Mouse (Mus musculus) erythroblast, adult 5-6 weeks (primary cell): ENCODE measurements around the gene Sec63. TPM values are rescaled to one million over a fixed set of nuclear protein-coding genes. Genes with fewer than 3 reads are reported as not detected.
A peak's percentile ranks its signal among the peaks of the same experiment; 100 is the strongest.

Experiments
- ATAC-seq: replicated peaks from 2 replicates; pipeline ENCODE4 v1.8.0; 2016; ENCODE audit warnings: moderate number of reproducible peaks, mild to moderate bottlenecking, moderate TSS enrichment, inconsistent platforms; ENCODE audit not compliant: poor library complexity, low FRiP score, severe bottlenecking
- total RNA-seq, 2 experiments: library from RNA; stranded (forward) in 1 of 2; stranded (reverse) in 1 of 2; fragments of 150-400 nt in 1 of 2; fragments of 200-764, 138-1000 nt in 1 of 2; gene quantifications; 2 replicates each; pipeline versions ENCODE4 v1.2.3 to v1.2.4; 2015 to 2017; ENCODE audit warnings: low replicate concordance in 2 of 2

Gene Sec63
- 10.9 and 12.5 TPM in 2 replicates for total RNA-seq (2015; ENCODE audit: low replicate concordance)
- total RNA-seq (2017; ENCODE audit: low replicate concordance): 9.5 and 13.7 TPM in 2 replicates

DNA sequence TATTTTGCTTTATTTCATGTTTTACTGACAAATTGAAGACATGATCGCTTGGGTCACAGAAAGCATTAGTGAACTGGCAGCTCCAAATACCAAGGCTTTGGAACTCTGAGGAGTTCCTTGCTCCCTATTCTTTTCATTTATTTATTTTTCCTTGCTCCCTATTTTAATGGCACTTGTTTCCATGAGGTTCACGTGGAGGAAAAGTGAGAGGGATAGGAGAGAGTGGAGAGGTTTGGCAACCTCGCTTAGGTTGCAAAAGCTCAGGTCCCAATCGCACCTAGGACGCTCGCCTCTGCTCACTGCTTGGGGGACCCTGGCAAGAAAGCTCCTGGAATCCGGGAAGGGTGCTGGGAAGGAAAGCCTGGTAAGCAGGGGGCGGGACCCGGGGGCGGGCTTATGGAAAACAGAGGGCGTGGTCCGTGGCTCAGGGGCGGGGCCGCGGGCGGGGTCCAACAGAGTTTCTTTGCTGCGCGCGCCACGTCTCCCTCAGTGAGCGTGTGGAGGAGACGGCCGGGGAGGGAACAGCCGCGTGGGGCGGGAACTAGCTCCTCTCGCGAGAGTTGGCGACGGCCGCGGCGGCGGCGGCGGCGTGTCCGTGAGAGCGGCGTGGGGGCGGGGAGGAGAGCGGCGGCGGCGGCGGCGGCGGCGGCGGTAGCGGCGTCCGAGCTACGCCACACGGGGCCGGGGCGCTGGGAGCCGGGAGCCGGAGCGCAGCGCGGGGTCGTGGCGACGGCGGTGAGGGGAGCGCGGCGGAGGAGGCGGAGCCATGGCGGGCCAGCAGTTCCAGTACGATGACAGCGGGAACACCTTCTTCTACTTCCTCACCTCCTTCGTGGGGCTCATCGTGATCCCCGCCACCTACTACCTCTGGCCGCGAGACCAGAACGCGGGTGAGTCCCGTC lies at the start of gene Sec63:
Gene Sec63, plus strand, starts transcription at position 498 of the 902 bp plus-strand sequence.
- ATAC-seq: peak; percentile 97

DNA sequence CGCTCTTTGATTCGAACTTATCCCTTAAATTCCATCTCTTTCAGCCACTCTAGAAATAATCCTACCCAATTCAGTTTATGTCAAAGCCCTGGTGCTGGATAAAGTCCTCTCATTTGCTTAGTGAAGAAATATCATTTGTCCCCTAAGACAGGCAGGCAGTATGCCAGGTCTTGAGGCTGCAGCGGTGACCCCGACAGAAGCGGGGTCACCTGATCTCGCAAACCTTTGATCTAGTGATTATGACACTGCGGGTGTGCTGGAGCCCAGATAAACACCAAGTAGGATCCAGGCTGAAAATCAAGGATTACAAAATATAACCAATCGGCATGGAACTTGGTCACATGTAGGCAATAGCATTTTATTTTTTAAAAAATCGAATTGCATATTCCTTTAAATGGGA lies 46.6 kb upstream of the Sec63 start:
- ATAC-seq: no peak

DNA sequence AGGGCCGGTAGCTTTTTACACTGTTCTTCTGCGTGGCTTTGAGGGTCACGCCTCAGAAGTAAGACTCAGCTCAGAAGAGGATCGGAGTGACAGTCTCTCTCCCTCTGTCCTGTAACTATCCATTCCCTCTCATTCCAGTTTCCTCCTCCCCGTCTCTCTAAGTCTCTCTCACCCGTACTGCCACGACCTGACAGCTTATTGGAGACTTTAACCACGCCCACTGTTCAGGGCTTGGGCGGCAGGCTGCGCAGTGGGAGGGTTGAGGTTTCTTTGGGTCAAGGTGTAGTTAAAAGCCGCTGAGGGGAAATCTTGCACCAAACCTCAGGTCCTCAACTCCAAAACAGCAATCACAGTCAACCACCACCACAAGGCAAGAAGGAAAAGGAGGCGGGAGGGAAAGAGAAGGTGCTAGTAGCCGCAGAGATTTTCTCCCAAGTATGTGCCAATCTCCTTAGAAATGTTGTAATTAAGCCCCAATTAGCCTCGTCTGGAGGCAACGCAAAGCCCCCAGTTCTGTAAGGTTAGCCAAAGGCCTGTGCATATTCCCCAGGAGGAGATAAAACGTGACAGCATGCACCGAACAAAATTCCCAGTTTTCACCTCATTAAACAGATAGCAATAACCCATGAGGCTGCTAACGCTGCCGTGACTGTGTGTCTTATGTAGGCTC lies 45.8 kb upstream of the Sec63 start:
- no peak for ATAC-seq

DNA sequence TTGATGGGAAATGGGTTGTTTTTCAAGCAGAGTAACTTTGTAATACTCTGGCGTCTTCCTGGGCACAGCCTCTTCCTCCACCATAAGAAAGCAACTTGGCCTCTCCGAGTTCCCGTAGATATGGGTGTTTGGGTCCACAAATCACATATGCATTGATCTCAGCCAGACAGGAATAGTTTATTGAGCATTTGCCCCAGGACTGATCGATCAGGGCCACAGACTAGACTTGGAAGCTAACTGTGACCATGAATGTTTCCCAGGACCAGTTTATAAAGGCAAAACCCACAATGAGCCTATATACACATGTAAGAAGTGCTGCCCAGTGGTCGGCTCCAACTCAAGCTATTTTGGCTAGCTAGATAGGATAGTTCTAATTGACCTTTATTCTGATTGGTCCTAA lies 39.2 kb upstream of the Sec63 start:
- ATAC-seq: no peak

DNA sequence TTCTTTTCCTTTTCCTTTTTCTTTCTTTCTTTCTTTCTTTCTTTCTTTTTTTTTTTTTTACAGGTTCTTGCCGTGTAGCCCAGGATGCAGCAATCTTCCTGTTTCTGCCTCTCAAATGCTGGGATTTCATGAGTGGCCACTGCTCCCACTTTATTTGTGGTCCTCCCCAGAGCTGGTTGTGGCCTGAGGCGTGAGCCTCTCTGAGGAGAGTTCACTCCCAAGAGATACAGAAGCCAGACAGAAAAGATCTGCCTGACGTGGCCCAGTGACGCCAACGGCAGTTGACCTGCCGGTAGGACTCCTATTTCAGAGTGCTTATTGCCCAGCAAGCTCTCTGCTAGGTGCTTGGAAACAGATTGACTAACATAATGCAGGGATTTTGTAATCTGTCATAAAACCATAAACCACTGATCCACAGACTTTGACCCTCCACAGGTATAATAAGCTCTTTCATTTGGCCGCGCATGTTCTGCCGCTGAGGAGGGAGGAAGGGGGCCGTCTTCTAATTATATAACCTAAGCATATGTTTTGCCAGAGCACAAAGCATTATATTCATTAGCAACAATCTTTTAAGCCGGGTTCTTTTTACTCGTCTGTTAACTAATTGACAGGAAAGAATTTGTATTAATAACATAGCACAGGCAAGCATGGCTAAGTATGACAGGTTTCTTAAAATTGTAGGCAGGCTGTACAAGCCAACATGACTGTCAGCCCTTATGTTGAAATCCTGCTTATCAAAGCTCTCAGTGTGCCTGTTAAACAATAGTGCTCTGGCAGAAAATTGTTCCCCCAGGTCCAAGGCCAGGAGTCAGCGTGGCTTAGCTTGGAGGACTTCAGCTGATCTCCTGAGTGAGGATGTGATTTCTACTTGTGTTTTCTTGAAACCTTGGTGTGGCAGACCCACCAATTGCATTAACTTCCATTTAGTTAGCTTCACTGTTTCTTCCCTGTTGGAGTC lies 37.7 kb upstream of the Sec63 start:
- ATAC-seq: no peak

DNA sequence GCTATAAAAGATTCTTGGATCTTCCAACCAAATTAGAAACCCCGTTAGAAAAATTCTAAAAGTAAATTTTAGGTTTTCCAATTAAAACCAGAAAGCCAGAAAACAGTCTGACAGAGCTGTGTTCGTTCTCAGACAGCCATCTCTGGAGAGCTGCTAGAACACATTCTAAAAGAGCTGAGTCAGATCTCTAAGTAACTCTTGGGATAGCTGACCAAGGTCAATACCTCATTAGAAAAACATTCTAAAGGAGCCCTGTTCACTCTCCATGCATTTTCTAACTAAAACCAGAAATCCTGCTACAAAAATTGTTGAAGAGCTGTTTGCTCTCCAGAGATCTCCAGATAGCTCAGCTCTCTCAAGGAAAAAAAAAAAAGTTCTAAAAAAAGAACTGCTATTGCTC lies 31.7 kb upstream of the Sec63 start:
- ATAC-seq: no peak

DNA sequence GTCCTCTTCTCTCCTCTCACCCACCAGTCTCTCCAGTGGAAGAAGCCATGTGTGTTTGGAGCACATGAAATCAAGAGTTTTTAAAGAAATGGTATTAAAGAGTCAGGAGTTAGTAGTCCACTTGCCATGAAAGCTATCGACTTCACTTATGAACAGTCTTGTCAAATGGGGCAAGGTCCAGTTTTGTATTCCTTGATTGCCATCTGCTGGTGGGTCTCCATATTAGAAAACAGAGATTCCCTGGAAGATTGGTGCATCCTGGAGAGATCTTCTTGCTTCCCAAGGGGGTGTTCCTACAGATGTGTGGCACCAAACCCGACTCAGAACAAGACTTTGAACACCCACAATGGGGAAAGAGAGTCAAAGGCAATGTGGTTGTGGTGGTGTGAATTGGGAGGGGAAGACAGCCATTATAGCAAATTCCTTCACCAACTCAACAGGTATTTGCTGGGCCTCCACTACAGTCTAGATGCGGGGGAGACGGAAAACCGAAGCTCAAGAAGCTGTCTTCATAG lies 26.7 kb upstream of the Sec63 start:
- ATAC-seq: no peak

DNA sequence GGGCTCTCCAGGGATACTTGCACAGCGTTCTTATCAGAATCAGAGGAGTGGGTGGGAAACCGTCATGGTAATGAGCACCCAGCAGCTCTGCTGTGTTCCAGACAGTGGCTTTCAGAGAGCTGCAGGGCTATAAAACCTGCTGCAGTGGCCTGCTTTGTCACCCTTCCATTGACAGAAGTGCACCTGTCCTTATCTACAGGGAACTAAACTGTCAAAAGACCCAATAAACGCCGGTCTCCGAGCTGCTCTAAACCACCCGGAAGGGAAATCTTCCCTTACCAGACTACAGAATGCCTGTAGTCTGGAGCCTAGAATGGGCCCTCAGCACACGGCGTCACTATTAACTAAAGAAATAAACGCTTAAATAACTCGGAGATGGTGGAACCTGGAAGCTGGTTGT lies 9.5 kb upstream of the Sec63 start:
- no peak for ATAC-seq

DNA sequence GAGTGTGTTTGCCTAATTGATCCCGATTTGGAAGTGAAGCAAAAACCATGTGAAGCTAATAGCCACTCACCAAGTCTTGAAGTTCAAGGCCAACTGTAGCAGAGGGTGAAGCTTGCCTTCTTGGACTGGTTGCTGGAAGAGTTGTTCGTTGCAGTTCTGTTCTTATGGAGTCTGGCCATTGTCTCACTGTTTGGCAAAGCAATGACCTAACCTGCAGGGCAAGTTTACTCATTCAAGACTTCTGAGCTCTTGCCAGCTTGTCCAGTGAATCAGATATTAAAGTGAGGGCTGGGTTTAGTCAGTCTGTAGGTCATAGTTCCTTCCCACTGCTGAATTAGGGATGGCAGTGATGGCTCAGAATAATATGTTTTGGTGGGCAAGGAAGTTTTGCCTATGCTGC lies 7.0 kb upstream of the Sec63 start:
- no peak for ATAC-seq

DNA sequence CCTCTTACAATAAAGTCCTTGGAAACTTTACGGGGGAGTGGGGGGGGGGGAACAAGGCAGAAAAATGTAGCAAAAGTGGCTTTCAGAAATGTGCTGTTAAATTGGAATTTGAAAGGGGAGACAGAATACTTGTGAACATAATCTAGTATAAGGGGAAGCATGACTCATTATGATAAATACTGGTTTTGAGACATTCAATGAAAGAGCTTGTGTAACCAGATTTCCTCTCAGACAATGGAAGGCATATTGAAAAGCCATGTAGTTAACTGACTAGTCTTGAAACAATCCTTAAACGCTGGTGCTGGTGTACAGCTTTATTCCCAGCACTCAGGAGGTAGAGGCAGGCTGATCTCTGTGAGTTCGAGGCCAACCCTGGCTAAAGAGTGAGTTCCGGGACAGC lies 1.6 kb upstream of the Sec63 start:
- no peak for ATAC-seq

DNA sequence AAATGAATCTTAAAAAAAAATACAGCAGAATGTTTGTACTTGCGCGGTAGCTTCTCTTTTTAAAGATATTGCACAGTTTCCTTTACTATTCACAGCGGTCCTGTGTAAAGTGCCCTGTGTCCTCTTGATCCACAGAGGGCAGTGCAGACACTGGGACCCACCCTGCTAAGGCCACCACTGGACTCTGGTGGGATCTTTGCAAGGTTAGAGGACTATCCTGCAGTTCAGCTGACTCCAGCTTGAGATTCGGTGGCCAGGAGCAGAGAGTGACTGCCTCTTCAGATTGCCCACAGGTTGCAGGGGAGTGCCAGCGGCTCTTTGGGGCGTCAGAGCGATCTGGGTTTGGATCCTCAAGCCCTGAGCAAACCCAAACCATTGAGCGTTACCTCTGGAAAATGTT lies 967 bp upstream of the Sec63 start:
- ATAC-seq: no peak

DNA sequence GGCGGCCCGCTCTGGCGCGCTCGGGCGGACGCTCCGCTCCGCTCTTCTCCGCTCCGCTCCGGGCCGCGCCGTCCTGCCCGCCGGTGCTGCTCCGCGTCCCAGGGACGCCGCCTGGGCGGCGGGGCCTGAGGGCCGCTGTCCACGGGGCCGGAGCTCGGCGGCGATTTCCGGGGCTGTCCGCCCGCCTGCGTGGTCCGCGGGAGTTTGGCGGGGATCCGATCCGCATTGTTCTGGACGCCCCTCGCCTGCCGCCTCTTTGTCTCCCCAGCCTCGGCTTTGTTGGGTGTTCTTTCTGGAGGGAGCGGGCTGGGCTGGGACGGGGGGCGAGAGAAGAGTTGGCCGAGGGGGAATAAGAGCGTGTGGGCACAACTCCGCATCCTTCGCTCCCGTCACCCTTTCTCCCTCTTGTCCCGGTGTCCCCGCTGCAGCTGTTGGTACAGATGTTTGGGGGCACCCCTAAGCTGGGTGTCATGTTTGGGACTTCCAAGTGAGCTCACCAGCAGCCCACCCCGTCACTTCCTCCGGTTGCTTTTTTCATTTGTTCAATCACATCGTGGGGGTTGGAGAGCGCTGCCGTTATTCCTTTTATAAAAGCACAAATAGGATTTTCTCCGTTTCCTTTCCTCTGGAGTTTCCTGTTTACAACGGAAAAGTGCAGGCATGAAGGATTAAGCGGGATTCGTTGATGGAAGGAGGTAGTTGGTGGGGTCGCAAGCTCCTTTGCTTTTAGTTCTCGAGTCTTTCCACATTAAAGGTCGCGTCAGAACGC lies 789 bp downstream of the Sec63 start:
- 0 out of 2 replicates have a peak, but pooled peaks have one; percentile 3 for ATAC-seq

DNA sequence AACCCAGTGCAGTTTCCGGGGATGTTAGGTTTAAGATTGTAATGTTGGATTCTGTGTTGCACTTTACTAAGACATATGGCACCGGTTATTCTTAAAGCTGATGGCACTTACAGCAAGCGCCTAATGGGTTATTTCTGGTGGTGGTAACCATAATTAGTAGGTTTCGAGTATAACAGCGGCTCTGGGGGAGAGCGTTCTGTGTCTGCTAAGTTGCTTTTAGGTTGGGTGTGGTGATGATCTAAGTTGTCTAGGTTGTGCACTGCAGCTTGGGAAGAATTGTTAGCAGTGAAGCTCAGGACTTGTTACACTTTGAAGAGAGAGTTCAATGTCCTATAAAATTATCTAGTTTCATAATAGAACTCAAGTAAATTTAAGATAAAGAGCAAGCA lies 1.4 kb downstream of the Sec63 start:
- ATAC-seq: no peak

DNA sequence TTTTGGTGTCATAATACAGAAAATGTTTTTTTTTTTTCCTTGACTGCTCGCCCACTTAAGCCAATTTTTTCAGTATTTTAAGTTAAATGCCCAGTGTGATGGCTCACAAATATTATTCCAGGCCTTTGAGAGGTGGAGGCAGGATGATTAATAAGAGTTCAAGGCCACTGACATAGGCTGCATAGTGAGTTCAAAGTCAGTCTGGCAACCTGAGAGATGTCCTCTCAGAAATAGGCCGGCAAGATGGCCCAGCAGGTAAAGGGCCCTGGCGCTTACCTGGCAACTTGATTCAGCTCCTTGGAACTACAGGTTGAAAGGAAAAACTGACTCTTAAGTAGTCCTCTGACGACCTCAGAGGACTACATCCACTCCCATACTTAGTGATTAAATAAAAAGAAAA lies 1.9 kb downstream of the Sec63 start:
- no peak for ATAC-seq

DNA sequence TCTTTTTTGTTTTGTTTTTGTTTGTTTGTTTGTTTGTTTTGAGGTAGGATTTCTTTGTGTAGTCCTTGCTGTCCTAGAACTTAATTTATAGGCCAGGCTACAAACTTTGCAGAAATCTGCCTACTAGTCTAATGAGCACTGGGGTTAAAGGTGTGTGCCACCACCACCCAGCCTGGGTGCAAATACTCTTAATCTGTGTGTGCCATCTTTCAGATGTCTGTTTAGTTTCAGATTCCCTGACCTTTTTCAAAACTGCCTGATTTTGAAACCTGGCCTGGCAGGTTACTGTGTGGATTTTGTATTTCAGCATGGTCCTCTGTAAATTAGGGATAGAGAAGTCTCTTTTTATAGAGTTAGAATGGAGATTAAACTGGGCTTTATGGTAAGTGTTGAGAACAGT lies 4.0 kb downstream of the Sec63 start:
- no peak for ATAC-seq

DNA sequence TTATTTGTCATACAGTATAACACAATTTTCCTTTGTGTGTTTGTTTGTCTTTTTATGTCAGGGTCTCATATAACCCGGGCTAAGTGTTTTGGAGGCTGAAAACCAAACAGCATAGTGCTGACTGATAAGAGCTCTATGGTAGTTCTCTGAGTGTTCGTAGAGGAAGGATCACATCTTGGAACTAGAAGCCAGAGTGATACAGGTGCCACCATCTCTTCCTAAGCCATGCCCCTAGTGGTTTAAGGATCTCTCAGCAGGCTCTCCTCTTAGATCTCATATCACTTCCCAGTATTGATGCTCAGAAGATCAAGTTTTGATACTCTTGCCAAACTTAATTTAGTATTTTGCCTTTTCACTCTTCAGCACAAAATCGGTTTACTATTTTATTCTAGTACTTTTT lies 14.2 kb downstream of the Sec63 start:
- no peak for ATAC-seq

DNA sequence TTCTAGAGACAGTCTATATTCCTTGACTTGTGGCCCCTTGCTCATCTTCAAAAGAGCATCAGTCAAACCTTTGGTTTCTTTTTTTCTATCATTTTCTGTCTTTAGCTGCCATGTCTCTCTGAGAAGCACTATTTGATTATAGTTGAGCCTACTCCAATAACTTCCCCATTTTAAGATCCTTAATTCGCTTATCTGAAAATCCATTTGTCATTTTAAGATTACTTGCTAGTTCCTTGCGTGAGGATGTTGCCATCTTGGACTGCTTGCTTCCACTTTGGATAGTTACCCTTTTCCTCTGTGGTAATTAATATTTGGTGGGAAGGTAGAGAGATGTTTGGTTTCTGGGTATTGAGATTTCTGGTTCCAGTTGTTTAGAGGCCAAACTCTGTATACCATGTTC lies 19.5 kb downstream of the Sec63 start:
- ATAC-seq: no peak

DNA sequence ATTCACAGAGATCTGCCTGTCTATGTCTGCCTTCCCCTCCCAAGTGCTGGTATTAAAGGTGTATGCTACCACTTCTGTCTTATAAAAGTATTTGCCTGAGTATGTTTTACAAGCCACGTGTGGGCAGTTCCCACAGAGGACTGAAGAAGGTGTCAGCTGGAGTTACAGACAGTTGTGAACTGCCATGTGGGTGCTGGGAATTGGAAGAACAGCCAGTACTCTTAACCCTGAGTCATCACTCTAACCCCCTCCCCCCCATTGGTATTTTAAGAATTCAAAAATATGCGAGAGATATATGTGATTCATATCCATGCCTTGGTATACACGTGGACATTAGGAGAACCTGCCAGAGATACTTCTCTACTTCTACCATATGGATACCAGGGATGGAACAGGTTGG lies 20.4 kb downstream of the Sec63 start:
- no peak for ATAC-seq

DNA sequence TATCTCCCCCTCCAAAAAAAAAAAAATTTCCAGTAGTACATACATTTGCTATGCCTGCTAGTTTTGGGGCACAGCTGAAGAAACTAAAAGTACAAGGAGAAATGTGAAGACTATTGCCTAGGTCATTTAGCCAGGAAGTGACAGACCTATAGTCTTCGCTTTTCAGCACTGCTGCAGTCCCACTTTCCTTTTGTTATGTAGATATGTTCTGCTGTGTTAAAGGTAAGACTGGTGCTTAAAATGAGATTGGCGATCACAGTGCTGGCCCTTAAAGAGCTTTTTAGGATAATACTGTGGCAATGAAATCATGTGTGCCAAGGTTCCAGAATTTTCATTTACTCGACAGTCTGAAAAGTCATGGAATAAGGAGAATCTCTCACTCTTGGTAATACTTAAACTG lies 39.6 kb downstream of the Sec63 start:
- ATAC-seq: no peak
